Mouse (Mus musculus) cerebellum, adult 11 months (tissue): ENCODE measurements around the gene Pln.
A peak's percentile ranks its signal among the peaks of the same experiment; 100 is the strongest.

Experiments
- DNase-seq: peaks from one replicate; pipeline ENCODE4 v3.0.0; 2022

Pln gene

DNA sequence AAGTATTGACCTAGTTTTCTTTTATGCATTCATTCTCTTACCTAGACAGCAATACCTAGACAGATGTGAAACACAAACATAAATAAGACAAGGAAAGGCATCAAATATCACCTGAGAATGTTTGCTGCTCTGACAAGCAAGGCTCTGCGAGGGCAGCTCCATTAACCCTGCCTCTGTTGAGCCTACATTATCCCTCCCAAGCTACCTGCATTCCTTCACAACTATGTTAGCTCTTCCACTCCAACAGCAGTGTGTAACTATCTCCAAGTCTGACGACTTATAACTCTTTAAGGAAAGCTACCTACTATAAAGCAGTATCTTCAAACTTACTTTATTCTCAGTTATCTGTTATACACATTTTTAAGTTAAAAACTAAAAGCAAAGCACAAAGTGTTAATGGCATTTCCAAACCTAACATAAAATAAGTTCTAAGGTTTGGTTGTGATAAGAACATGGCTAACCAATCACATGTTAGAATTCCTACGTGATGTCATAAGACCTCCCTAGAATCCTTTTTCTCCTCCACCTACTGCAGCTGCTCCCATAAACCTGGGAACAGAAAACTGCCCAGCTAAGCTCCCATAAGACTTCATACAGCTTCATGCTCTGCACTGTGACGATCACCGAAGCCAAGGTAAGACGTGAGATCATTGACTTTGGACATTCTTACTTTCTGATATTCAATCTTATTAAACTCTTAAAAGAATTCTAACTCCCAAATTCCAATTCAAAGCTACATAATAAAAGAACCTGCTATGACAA, at the start of gene Pln:
Pln (plus strand) TSS at position 506 of the 762 bp plus-strand sequence.
- DNase-seq, result no peak

DNA sequence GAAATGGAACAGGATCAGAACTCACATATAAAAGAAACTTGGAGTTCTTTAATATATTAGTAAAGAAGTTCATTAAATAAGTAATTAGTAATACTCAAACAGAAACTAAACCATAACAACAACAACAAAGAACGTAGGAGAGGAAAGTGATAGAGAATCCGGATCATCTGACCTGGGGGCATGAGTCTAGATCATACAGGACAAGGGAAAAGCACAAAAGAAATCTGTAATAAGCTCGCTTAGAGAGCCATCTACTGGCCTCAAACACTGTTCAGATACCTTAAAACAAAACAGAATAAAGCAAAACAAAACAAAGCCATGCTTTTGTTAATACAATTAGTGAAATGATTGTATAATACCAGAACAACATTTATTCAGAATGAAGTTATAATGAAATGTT, 31.6 kb upstream of the Pln start:
- no peak for DNase-seq

DNA sequence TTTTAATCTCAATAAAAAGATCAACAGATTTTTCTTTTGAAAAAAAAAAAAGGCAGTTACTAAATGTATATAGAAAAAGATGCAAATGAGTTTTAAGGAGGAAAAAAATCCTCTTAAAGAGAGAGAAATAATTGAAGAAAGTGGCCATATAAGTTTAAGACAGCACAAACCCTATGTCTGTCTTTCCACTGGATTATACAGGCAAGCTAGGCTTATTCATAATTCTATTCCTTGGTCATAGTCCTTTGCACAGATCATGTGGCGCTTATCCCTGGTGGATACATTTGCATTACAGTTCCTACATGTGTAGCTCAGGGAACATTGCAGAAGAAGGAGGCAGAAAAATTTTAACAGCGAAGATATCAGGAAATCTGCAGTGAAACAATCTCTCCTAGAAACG, 30.8 kb upstream of the Pln start:
- DNase-seq, result no peak

DNA sequence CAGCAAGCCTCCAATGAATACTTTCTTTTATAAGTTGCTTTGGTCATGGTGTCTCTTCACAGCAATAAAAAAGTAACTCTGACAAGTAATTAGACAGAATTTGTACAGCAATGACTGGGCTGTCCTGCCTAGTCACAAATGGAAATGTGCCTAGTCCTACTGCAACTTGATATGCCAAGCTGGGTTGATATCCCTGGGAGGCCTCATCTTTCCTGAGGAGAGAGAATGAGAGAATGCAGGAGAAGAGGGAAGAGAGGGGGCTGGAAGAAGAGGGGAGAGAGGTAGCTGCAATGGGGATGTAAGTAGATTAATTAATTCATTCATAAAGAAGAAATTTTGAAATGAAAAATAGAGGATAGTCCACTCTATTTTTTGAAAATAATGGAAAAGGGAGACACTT, 14.1 kb upstream of the Pln start:
- no peak for DNase-seq

DNA sequence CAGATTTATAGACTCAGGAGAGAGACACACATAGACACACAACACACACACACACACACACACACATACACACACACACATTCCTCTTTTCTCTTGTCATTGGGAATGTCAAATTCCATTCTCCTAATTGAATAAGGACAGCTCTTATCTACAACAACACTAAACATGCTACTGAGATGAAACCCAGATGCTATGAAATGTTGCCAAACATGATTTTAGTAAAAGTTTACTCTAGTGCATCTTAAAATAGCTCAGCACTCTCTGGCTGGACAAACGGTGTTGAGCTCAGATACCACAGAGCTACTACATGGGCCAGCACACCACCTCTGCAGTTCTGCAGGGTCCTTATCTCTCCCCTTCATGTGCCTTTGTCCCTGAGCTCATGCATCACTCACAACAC, 12.8 kb upstream of the Pln start:
- no peak for DNase-seq

DNA sequence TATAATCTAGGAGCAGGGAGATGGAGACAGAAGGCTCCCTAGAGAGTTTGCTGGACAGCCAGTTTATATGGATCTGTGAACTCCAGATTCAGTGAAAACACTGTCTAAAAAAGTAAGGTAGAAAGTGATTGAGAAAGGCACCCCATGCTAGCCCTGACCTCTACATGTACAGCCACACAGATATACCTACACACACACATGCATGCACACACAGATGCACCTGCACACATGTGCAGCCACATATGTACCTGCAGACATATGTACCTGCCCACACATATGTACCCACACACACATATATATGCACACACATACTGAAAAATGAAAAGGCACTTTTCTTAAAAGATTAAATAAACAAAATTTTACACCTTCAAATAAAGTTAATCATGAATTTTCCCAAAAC, 11.1 kb upstream of the Pln start:
- DNase-seq, result no peak

DNA sequence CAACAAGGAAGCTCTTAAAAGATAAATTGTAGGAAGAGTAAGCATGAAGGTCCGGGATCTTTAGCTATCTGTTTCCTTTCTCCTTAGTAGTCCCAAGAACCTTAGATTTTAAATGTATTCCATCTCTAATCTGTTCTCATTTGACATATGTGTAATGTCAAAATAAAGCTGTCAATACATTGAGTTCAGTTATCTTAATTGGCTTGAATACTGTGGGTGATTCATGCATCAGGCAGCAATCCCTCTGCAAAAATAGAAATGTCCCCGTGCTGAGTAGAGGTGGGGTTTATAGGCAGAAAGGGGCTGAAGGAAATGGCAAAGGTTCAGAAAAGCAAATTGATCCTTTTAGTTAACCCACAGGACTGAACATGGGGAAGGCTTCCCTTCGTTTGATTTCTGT, 8.2 kb upstream of the Pln start:
- no peak for DNase-seq

DNA sequence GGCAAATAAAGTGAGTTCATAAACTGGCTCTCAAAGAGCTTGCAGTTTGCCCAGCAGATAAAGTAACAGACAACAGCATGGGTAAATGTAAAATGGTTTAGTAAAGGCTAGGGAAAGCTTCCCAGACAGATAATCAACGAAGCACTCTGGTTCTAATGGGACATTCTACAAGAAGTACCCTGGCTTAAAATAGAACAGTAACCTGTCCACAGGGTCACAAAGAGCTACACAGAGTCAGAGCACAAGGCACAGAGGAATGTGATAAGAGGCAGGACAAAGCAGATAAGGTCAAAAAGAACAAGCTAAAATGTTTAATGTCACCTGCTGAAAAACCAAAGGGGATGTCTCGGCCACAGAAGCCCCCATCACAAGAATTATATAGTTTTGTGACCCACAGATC, 4.7 kb upstream of the Pln start:
- no peak for DNase-seq

DNA sequence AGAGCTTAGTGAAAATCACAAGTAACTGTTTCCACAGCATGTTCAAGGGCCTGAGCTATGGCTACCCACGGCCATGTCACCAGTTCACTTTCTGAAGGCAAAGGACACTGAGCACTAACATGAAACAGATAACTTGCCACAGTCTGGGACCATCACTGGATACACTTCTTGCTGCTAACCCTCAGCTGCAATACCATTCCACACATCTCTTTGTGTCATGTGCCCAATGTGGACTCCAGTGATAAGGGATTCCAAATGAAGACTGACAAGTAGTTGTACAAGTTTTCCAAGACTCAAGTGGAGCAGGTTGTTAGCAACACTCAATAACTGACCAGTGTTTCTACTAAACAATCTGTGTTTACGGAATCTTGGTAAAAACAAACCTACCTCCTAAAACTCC, 2.2 kb upstream of the Pln start:
- no peak for DNase-seq

DNA sequence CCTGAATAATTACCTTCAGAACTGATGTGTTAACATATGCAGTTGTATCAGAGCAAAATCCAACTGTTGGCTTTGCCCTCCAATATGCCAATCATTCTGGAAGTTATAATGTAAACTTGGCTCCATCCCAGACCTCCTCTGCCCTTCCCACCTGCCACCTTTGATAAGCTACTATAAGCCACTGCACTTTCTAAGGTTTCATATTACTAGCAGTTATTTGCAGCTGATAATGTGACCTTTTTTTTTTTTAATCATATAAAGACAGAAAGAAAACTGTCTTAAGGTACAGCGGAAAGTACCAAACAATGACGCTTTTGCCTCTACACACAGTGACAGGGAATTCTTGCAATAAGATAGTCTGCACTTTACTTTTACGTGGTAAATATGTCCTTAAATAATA, 1.5 kb upstream of the Pln start:
- no peak for DNase-seq

DNA sequence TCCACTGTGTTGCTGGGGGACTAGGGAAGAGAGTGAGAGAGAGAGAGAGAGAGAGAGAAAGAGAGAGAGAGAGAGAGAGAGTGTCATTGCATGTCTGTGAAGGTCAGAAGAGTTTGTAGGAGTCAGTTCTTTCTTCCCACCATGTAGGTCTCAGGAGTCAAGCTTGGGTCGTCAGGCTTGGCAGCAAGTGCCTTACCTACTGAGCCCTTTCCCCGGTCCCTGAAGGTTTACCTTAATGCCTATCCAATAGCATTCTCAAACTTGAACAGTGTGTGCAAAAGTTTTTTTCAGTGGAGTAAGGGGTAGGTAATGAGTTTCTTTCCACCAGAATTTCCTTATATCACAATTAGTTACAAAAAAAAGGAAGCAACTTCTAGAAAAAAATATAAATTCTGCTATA, 1.6 kb downstream of the Pln start:
- no peak for DNase-seq

DNA sequence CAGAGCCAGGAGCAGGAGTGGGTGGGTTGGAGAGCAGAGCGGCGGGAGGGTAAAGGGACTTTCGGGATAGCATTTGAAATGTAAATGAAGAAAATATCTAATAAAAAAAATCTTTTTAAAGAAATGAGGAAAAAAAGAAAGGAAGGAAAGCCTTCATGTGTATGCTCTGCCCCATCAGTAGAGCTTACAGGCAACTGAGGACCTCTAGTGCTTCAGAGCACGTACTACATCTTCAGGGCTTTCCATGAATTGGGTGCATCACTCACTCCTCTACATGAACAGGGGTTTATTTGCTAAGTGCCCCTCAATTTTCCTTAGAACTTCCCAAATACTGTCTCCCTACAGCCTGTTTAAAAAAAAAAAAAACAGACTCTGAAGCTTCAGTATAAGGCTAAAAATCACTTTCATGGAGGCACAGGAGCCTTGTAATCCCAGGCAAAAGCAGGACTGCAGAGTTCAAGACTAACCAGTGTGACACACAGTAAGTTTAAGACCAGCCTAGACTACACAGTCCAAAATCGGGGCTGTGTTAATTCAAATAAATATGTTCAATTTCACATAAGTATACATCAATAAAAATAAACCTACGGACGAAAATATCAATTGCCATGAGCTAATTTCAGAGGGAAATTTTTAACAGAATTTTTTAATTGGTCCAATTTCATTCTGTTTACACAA, 4.0 kb downstream of the Pln start:
- DNase-seq, result no peak

DNA sequence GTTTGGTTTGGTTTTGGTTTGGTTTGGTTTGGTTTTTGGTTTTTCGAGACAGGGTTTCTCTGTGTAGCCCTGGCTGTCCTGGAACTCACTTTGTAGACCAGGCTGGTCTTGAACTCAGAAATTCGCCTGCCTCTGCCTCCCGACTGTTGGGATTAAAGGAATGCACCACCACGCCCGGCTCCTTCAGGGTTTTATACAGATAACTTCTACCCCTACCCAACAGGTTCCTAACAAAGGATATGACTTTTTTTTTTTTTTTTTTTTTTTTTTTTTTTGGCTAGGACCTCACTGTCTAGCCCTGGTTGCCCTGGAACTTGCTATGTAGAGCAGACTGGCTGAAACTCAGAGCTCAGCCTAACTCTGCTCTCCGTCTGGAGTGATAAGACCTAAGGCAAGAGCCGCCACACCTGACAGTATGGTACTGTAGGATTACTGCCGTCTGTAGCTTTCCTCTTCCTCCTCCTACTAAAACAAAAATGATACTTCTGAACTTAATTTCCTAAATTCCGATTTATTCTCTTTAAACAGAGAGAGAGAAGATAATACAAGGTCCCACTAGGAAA, 4.8 kb downstream of the Pln start:
- no peak for DNase-seq

DNA sequence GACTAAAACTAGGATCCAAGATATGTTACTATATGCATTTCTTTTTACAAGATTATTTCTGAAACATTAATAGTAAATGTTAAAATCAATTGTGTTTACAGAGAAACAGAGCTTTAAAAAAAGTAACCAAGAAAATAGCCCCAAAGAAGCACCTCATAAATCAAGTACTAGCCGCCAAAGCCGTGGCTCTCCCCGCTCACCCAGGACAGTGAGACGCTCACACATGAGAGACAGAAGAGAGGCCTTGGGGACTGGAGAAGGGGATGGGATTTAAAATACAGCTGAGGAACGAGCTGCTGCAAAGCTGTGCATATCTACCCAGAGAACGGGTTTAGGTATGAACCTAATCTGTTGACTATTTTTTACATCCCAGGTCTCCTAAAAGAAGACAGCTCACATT, 5.9 kb downstream of the Pln start:
- DNase-seq, result no peak

DNA sequence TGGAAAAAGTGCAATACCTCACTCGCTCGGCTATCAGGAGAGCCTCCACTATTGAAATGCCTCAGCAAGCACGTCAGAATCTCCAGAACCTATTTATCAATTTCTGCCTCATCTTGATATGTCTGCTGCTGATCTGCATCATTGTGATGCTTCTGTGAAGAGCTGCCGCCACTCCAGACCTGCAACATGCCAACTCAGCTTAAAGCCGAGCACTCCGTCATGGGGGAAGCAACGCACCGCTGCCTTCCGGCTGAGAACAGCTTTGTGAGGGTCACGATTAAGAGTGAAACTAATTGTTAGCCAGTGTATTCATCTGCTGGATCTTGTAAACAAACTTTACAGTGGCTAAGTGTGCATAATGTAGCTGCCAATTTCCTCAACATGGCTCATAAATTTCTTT, 6.4 kb downstream of the Pln start:
- DNase-seq, result no peak

DNA sequence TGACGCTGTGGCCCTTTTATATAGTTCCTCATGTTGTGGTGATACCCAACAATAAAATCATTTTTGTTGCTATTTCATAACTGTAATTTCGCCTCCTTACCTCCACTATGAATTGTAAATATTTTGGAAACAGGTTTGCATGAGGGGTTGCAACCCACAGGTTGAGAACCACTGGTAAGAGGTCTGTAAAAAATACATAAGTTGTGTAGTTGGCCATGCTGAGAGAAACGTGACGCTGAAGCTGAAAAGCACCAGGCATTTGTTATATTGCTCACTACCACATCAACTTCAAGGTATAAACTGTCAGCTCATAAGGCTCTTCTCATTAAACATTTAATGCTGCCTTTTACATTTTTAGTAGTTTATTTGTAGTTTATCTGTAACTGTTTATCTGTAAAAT, 8.0 kb downstream of the Pln start:
- no peak for DNase-seq

DNA sequence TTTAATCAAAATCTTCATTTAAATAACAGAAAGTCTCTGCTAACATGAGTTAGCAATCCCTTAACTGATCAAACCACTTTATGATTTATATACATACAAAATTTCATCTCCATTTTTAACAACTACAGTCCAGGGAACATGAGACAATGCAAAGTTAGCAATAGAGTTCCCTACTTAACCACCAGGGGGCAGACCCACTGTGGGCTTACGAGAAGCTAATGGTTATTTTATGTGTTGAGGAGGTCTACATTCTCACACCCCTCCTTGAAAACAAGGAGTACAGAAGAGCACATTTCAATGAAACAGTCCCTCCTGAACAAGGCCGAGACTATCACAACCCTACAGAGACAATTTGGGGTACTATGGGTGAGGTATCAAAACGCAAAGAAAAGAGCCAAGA, 9.0 kb downstream of the Pln start:
- peak; percentile 26 for DNase-seq

DNA sequence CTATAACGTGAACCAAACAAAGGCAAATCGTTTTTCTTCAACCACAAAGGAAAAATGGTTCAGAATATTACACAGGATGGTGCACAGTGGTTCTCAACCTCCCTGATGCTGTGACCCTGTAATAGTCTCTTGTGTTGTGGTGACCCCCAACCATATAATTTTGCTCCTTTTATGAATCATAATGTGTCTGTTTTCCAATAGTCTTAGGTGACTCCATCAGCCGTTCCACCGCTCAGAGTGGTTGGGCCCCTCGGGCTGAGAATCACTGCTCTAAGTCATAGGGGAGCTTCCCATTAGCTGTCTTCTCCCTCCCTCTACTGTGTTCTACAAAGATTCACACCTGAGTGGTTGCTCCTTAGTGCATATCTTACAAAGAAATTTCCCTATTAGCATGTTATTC, 9.4 kb downstream of the Pln start:
- DNase-seq, result no peak

DNA sequence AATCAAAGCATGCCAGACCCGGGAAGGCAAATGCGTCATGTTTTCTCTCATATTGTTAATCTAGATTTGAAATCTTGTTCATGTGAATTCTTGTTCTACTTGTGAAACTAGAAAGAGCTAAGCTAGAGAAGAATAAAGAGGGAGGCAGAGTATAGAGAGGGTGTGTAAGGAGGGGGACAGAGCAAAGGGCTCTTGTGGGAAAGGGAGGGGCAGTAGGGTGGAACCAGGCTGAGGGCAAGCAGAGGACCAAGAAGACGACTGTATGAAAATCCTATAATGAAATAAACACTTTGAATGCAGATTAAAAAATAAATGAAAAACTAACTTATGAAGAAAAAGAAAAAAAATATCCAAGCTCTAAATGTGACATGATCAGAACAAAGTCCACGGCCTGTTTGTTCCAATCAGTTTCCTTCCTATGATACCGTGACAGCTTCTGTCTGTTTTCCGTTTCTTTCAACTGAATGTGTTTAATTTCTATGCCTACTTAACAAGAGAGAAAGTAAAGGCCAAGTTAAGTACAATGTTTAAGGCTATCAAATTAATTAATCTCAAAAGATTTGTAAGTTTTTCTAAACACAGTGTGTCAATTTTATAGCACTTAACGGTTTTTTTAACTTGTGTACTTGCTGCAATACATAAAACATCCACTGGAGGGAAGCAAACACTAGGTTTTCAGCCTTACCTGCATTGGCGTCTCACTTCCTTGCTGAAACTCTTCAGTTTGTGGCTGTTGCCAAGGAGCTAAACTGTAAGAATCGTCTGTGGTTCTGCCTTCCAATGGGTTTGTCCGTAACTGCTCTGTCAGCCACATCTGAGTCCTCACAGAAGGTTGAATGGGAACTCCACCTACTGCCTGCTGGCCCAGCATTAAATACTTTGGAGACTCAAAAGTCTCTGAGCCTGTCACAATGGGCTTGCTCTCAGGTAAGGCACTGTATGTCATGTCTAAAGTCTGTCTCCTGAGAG, 10.6 kb downstream of the Pln start:
- peak; percentile 33 for DNase-seq

DNA sequence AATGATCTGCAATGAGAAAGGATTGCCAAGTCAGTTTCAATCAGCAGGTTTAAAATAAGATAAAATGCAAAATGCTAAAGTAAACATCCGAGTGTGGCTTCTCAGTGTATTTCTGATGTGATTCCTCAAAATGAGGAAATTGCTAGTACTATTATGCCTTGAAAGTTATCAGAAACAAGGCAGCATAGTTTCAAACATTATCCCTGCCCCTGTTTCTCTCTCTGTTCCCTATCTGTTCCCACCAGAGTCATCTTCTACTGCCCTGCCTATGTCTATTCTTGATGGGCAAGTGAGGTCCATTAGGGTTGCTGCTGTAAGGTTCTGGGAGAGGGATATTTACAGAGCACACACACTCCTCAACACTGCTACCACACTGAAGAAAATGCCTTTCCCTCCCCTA, 11.8 kb downstream of the Pln start:
- DNase-seq, result no peak

DNA sequence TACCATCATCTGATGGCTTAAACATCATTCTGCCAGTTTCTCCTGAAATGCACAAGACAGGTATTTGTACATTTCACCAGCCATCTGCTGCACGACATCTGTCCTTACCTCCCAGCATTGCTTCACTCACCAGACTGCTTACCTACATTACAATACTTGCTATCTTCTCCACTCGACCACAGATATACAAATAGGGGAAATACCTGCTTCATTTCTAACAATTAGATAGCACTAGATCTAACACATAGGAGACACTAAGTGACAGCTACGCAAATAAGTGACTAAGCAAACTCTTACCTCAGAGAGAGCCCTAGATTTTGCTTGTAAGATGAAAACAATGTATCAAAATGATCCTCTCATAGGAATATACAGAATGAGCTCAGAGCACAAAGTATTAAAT, 16.2 kb downstream of the Pln start:
- no peak for DNase-seq

DNA sequence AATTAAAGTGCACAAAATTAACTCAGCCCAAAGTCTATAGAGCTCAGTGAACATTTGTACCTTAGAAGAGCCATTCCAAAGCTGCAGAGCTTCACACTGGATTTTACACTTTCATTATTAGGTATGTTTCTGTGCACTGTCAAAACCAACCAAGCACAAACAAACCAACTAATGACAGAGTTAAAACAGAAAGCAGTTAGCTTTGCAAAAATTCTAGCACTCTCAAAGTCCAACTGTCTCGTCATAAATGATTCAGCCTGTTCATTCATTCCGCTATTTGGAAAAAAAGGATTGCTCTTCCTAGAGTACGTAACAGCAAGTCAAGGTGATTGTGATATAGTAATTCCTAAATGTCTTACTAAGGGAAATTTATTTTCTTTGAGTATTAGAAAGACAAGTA, 21.5 kb downstream of the Pln start:
- DNase-seq, result no peak

DNA sequence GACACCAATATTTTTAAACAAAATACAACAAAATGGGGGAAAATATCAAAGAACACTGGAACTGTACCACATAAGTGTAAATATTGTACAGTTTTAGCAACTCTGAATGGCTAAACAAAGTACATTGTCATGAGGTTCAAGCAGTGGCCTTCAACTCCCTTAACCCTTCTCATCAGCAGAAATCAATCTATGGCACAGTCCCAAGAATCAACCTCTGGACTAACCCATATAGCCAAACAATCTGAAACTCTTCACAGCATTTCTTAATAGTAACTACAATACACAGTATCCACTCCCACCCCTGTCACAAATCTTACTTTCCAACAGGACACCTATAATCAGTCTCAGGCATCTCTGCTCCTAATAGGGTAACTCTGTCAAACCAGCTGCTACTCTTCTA, 26.8 kb downstream of the Pln start:
- no peak for DNase-seq
